Mouse (Mus musculus) small intestine, adult 2 months (tissue): ENCODE measurements around the gene Hspa4. TPM values are rescaled to one million over a fixed set of nuclear protein-coding genes. Genes with fewer than 3 reads are reported as not detected.

Experiments used
- H3K27ac ChIP-seq: fragments of 200-500 bp; 2 replicates; pipeline ENCODE4 v1.5.1; 2012; ENCODE audit warnings: low read depth, low read length, control low read depth, inconsistent platforms; ENCODE audit not compliant: insufficient read depth
- H3K27me3 ChIP-seq: fragments of 200-500 bp; 2 replicates; pipeline ENCODE4 v1.6.1; 2012; ENCODE audit warnings: mild to moderate bottlenecking, moderate library complexity, low read length, inconsistent platforms; ENCODE audit not compliant: control insufficient read depth, insufficient read depth
- H3K36me3 ChIP-seq: fragments of 200-500 bp; 2 replicates; pipeline ENCODE4 v1.6.1; 2012; ENCODE audit warnings: mild to moderate bottlenecking, low read length, control low read depth, inconsistent platforms; ENCODE audit not compliant: control insufficient read depth, insufficient read depth
- H3K4me1 ChIP-seq: fragments of 200-500 bp; 2 replicates; pipeline ENCODE4 v1.6.1; 2012; ENCODE audit warnings: low read length, inconsistent platforms, mixed read lengths; ENCODE audit not compliant: control insufficient read depth, insufficient read depth, insufficient read length
- H3K4me3 ChIP-seq: fragments of 200-500 bp; 2 replicates; pipeline ENCODE4 v1.5.1; 2012; ENCODE audit warnings: low read depth, mild to moderate bottlenecking, control low read depth, inconsistent platforms, low read length, moderate library complexity
- CTCF ChIP-seq: fragments of 200-500 bp; IDR thresholded peaks from 2 replicates; pipeline ENCODE4 v1.5.1; 2012; ENCODE audit warnings: low read depth, mild to moderate bottlenecking, control low read depth, inconsistent platforms, low read length, moderate library complexity, mixed read lengths; ENCODE audit not compliant: insufficient replicate concordance, insufficient read length; ENCODE audit errors: extremely low read depth
- POLR2A ChIP-seq: fragments of 200-500 bp; IDR thresholded peaks from 2 replicates; pipeline ENCODE4 v1.6.1; 2012; ENCODE audit warnings: low read depth, mild to moderate bottlenecking, control low read depth, inconsistent platforms, low read length, moderate library complexity
- WGBS: fragments of 180-500 bp; shearing (Covaris S2); methylation state at CpG from one replicate; pipeline ENCODE4 v1.1.7; 2018; 5-methylcytosine and 5-hydroxymethylcytosine counted together
- polyA plus RNA-seq: library from polyadenylated mRNA; depleted of rRNA; stranded (reverse); fragments of >200 nt; gene quantifications from 2 replicates; pipeline ENCODE4 v1.2.3, GENCODE M21; 2012; rRNA removed

The Hspa4 gene
- polyA plus RNA-seq, 1 experiment = 18.6 TPM

DNA sequence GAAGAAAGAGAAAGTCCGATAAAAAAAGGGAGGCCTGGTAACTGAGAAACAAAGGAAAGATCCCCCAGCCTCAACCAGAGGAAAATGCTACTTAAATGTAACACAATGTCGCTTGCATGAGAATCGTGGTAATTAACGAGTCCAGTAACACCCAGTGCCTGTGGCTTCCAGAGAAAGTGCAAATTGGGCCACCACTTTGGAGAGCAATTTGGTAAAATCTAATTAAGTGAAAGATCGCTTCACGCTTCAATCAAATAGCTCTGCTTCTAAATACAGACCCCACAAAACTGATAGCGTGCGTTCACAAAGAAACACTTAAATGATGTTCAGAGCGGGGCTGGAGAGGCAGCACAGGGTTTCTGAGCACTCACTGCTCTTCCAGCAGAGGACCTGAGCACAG is 89.4 kb downstream of the Hspa4 start:
- Histone ChIP-seq H3K27ac (no peak overlapping the region), H3K27me3 (no peaks in the 10 kb centered on the region), H3K4me1 (no peaks in the 10 kb centered on the region), H3K36me3 (no peaks in the 10 kb centered on the region), H3K4me3 (no peak overlapping the region)
- no peak for TF ChIP-seq CTCF
- no peak for TF ChIP-seq POLR2A
- WGBS = 80% methylated on average over 9 of the region's 9 CpGs

Other genes starting within 250 kb of the Hspa4 start
- gene Zcchc10, start 24.2 kb upstream of the Hspa4 start, polyA plus RNA-seq = 1.0 and 1.7 TPM in 2 replicates
- 3.2 and 6.6 TPM in 2 replicates for gene Aff4, start 50.4 kb upstream of the Hspa4 start, polyA plus RNA-seq
- 35.6 and 72.2 TPM in 2 replicates for gene Leap2, start 122.7 kb upstream of the Hspa4 start, polyA plus RNA-seq
- gene Uqcrq, start 130.4 kb upstream of the Hspa4 start, polyA plus RNA-seq = 727 and 1,116 TPM in 2 replicates
- 0.80 and 1.3 TPM in 2 replicates for gene Gdf9, start 130.6 kb upstream of the Hspa4 start, polyA plus RNA-seq
- gene Gm10447, start 156.7 kb upstream of the Hspa4 start, polyA plus RNA-seq = 0.04 TPM in 1 of 2 replicates, not detected in the other
- gene Shroom1, start 156.7 kb upstream of the Hspa4 start, polyA plus RNA-seq = 2.6 and 3.0 TPM in 2 replicates
- not detected in 2 replicates for gene Gm9837, start 170.0 kb upstream of the Hspa4 start, polyA plus RNA-seq
- gene Gm9945, start 179.7 kb upstream of the Hspa4 start, polyA plus RNA-seq = not detected in 2 replicates
- 9.7 and 61.2 TPM in 2 replicates for gene Sowaha, start 179.8 kb upstream of the Hspa4 start, polyA plus RNA-seq
- 6.4 and 9.7 TPM in 2 replicates for gene Sept8, start 218.8 kb upstream of the Hspa4 start, polyA plus RNA-seq